Mouse (Mus musculus): ENCODE measurements around the gene Upf1. TPM values are rescaled to one million over a fixed set of nuclear protein-coding genes. Genes with fewer than 3 reads are reported as not detected.

The Upf1 gene
- polyA plus RNA-seq, 1 experiment from 2014 or later: 21.9 TPM

DNA sequence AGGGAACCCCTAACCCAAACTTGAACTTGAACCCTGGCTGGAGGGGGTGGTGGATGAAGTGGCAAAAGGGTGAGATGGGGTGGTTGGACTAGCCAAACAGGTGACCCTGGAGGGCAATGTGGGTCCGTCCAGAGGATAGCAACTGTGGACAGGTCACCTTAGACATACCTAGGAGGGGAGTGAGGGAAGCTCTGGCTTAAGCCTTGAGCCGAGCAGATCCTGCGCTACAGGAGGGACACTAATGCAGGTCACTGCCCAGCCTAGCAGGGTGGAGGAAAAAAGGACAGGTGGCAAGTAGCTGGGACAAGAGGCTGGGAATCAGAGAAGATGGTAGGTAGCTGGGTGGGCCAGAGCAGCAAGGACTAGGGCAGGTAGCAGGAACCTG is 1.1 kb downstream of the Upf1 start:
- Histone ChIP-seq H3K27me3 (replicated peaks; ENCODE audit: low read depth, poor library complexity, severe bottlenecking) (no peaks in the 10 kb centered on the region), H3K4me1 (peaks cover 59% of the 10 kb centered on the region)

DNA sequence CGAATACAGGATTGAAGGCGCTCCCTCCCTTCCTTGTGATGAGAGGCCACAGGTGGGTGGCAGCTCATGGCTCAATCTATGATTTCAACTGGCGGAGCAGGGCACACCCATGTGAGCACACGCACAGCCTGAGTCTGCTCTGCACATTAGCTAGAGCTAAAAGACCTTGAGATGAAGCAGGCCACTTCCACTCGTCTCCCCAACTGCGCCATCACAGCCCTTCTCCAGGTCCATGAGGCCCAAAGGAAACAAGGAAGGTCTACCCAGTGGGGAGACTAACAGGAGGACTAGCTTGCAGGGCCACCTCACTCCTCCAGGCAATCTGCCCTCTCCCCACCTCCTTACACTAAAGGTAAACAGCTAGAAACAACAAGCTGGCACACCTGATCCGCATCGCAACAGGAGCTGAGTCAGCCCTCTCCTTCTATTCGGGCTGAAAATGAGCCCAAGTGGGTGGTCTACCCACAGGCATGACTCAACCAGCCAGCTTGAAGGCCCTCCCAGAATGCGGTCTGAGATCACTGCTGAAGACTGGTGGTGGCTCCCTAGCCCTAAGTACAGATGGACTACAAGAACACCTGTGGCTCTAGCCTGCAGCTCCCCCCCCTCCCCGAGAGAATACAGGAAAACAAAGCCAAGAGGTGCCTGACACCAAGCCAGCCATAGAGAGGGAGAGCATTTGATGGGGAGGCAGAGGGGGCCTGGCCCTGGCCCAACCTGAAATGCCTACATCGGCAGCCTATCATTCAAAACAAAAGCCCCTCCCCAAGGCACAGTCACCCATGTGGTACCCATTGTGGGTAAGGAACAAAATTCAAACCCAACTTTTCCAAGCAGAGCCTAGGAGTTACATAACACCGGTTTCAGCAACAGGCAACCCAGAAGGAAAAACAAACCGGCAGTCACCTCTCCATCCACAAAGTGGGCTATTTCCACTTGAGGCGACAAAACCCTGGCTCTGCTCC is 1.8 kb downstream of the Upf1 start:
- peak overlapping the region; percentile 96 for H3K27ac ChIP-seq (replicated peaks)
- peaks cover 59% of the 10 kb centered on the region for H3K4me1 ChIP-seq
- 60% methylated on average over 15 of the region's 15 CpGs for WGBS
- H3K4me3 ChIP-seq: peak overlapping the region; percentile 99
- H3K9me3 ChIP-seq: no peaks in the 10 kb centered on the region
- DNase-seq (ENCODE audit: low spot score): no peak
- peaks cover 54% of the 10 kb centered on the region for H3K36me3 ChIP-seq (replicated peaks)
- H3K27me3 ChIP-seq (replicated peaks; ENCODE audit: low read depth, poor library complexity, severe bottlenecking): no peaks in the 10 kb centered on the region

More for the DNA sequence above, 1.1 kb downstream of the Upf1 start:
- Histone ChIP-seq H3K27ac (replicated peaks) (peak overlapping the region; percentile 96), H3K4me3 (peak overlapping the region; percentile 99), H3K9me3 (no peaks in the 10 kb centered on the region), H3K36me3 (replicated peaks) (peaks cover 47% of the 10 kb centered on the region)
- 33% methylated on average over 3 of the region's 3 CpGs for WGBS
- no peak for DNase-seq (ENCODE audit: low spot score)

DNA sequence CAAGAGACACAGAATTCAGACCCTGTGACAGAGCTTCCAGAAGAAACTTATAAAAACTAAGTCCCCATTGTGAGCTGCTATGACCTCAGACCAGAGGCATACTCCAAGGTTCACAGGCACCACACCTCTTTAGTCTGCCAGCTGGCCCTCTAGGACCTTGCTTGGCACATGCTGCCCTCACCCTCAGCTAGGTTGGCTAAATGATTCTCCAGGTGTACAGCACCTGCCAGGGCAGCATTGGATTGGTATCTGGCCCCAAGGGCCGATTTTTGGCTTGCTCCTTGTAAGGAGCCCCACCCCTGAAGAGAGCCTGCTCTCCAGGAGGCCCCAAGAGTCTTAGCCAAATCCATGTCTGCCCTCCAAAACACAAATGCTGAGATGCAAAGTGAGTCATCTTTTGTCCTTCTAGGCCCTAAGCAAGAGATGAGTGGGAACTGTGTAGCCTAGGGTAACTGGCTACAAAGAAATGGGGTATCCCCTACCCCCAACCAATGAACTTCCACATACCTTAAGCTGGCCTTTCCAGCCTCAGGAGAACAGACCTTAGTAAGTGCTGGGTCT is 5.1 kb downstream of the Upf1 start:
- peaks cover 60% of the 10 kb centered on the region for H3K4me1 ChIP-seq
- no peak for DNase-seq (ENCODE audit: low spot score)
- peaks cover 80% of the 10 kb centered on the region for H3K36me3 ChIP-seq (replicated peaks)
- 89% methylated on average over 1 of the region's 1 CpGs for WGBS
- no peaks in the 10 kb centered on the region for H3K9me3 ChIP-seq
- H3K27ac ChIP-seq (replicated peaks): no peak overlapping the region
- H3K4me3 ChIP-seq: no peak overlapping the region
- no peaks in the 10 kb centered on the region for H3K27me3 ChIP-seq (replicated peaks; ENCODE audit: low read depth, poor library complexity, severe bottlenecking)

DNA sequence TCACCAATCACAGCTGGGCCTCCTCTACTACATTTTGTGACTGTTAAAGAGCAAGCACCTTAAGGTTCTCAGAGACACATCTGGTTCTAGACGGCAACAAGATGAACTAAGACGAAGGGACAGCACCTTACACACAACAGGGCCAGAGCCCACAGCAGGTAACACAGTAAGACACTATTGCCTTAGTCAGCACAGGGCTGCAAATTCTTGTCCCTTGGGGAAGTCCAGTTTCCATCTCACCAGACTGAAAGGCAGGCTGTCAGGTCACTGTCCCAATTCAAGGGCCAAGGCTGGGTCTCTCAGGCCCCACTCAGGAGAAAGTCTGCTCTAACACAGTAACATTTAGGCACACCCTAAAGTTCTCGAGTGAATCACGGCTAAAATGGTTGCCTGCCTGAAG is 5.6 kb downstream of the Upf1 start:
- no peak for DNase-seq (ENCODE audit: low spot score)
- H3K4me1 ChIP-seq: peaks cover 61% of the 10 kb centered on the region
- H3K9me3 ChIP-seq: no peaks in the 10 kb centered on the region
- H3K36me3 ChIP-seq (replicated peaks): peaks cover 85% of the 10 kb centered on the region
- H3K4me3 ChIP-seq: no peak overlapping the region
- WGBS: 86% methylated on average over 4 of the region's 4 CpGs
- H3K27me3 ChIP-seq (replicated peaks; ENCODE audit: low read depth, poor library complexity, severe bottlenecking): no peaks in the 10 kb centered on the region
- H3K27ac ChIP-seq (replicated peaks): no peak overlapping the region

DNA sequence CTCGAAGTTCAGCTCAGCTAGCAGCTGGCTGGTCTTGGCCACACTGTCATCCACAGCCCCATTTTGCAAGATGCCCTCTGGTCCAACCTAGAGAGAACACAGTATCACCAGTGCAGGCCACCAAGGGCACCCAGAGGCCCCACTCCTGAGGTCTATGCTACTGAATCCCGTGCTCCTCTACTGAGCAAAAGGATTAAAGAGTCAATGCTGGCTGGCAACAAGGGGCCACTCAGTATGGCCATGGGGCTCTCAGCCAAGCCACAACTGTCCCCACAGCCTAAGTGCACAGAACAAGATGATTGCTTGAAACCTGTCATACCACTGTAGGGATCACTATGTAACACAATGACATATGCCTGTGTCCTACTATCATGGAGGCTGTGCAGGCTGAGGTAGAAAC is 8.8 kb downstream of the Upf1 start:
- Histone ChIP-seq H3K27me3 (replicated peaks; ENCODE audit: low read depth, poor library complexity, severe bottlenecking) (no peaks in the 10 kb centered on the region), H3K4me1 (peaks cover 30% of the 10 kb centered on the region), H3K4me3 (no peak overlapping the region), H3K36me3 (replicated peaks) (peaks cover 92% of the 10 kb centered on the region), H3K27ac (replicated peaks) (no peak overlapping the region), H3K9me3 (no peaks in the 10 kb centered on the region)
- 85% methylated on average over 2 of the region's 2 CpGs for WGBS
- DNase-seq (ENCODE audit: low spot score): no peak

DNA sequence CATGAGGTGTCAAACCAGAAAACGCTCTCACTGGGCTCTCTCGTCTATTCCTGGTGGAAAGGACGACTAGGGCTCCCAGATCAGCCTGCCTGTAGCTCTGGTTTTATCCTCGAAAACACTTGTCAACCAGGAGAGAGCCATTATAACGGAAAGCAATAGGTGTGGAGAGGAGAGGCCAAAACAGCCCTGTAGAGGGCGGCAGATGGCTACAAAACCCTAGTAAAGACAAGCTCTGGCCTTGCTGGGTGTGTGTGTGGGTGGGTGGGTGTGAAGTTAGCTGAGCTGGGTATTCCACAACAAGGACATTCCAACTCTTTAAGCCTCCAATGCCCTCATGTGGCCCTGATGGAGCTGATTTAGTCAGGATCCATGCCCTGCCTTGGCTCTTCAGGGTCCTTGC is 9.4 kb downstream of the Upf1 start:
- H3K9me3 ChIP-seq: no peaks in the 10 kb centered on the region
- peaks cover 92% of the 10 kb centered on the region for H3K36me3 ChIP-seq (replicated peaks)
- peak; percentile 60 for DNase-seq (ENCODE audit: low spot score)
- H3K27ac ChIP-seq (replicated peaks): no peak overlapping the region
- no peaks in the 10 kb centered on the region for H3K27me3 ChIP-seq (replicated peaks; ENCODE audit: low read depth, poor library complexity, severe bottlenecking)
- H3K4me1 ChIP-seq: peaks cover 24% of the 10 kb centered on the region
- WGBS: 59% methylated on average over 6 of the region's 6 CpGs
- no peak overlapping the region for H3K4me3 ChIP-seq

DNA sequence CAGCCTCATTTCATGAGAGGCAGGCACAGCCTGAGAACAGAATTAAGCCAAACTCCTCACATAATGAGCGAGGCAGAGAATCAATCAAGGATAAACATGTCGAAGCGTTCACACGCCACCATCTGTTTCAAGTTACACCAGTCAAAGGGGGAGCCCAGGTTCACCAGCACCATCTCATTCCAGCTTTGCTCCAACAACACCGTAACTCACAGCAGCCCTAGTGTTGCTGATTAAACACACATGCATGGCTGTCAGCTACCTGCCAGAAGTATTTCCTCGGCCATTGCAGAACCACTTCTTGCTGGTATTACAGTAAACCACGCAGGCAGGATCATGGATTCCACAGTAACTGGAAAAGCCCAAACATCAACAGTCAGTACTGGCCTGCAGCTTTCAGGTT is 10.0 kb downstream of the Upf1 start:
- H3K4me3 ChIP-seq: no peak overlapping the region
- H3K36me3 ChIP-seq (replicated peaks): peaks cover 92% of the 10 kb centered on the region
- H3K27me3 ChIP-seq (replicated peaks; ENCODE audit: low read depth, poor library complexity, severe bottlenecking): no peaks in the 10 kb centered on the region
- peaks cover 18% of the 10 kb centered on the region for H3K4me1 ChIP-seq
- WGBS: 60% methylated on average over 7 of the region's 7 CpGs
- H3K27ac ChIP-seq (replicated peaks): no peak overlapping the region
- H3K9me3 ChIP-seq: no peaks in the 10 kb centered on the region
- peak; percentile 41 for DNase-seq (ENCODE audit: low spot score)

DNA sequence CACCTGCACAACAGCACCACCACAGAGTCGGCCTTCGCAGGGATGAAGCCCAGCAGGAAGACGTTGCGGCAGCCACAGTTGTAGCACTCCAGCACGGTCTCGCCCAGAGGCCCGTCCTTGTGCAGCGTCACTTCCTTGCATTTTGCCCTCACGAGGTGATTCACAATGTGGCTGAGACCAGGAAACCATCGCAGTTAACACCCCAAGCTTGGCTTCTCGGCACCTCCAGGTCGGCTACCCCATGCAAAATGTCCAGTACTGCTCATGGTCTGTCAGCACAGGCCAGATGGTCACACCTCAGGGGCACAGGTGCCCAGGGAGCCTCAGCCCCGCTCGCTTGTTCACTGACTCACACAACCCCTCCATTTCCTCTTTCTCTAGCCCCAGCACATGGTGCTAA is 11.1 kb downstream of the Upf1 start:
- H3K36me3 ChIP-seq (replicated peaks): peaks cover 92% of the 10 kb centered on the region
- DNase-seq (ENCODE audit: low spot score): no peak
- no peaks in the 10 kb centered on the region for H3K9me3 ChIP-seq
- WGBS: 93% methylated on average over 14 of the region's 14 CpGs
- H3K27ac ChIP-seq (replicated peaks): no peak overlapping the region
- no peak overlapping the region for H3K4me3 ChIP-seq
- peaks cover 18% of the 10 kb centered on the region for H3K4me1 ChIP-seq
- H3K27me3 ChIP-seq (replicated peaks; ENCODE audit: low read depth, poor library complexity, severe bottlenecking): no peaks in the 10 kb centered on the region

DNA sequence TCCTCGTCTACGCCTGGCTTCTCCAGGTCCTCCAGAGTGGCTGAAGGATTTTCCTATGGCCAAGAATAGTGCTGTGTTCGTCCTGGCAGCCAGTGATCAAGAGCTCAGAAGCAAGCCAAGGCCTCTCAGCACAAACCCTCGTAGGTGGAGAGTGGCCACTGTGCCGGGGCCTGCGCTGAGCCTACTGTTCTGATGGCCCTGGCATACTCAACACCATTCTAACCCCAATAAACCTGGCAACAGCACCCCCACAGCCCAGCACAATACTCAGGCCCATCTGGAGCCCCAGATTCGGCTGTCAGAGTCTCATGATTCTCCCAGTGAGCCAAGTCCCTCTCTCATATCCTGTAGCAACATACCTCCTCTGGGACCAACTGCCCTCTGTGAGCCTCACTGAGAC is 12.4 kb downstream of the Upf1 start:
- Histone ChIP-seq H3K9me3 (no peaks in the 10 kb centered on the region), H3K27ac (replicated peaks) (no peak overlapping the region), H3K4me1 (peaks cover 18% of the 10 kb centered on the region), H3K27me3 (replicated peaks; ENCODE audit: low read depth, poor library complexity, severe bottlenecking) (no peaks in the 10 kb centered on the region), H3K36me3 (replicated peaks) (peaks cover 93% of the 10 kb centered on the region), H3K4me3 (no peak overlapping the region)
- no peak for DNase-seq (ENCODE audit: low spot score)
- 89% methylated on average over 7 of the region's 7 CpGs for WGBS

DNA sequence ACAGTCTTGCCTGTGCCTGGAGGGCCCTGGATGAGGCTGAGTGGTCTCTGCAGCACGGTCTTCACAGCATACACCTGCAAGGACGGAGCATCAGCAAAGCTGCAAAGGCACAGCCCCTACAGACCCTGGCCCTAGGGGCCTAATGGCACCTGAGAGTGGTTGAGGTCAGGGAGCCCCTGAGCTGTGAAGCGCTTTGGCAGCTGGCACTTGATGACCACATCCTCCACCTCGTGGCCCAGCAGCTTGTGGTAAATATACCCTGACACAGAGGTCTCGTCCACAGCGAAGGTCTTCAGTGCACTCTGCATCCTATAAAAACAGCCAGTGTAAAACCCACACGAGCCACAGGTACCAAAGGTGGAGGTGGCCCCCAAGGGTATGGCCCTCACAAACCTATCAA is 14.1 kb downstream of the Upf1 start:
- Histone ChIP-seq H3K27ac (replicated peaks) (no peak overlapping the region), H3K9me3 (no peaks in the 10 kb centered on the region), H3K36me3 (replicated peaks) (peaks cover 100% of the 10 kb centered on the region), H3K4me3 (no peak overlapping the region), H3K27me3 (replicated peaks; ENCODE audit: low read depth, poor library complexity, severe bottlenecking) (no peaks in the 10 kb centered on the region), H3K4me1 (peaks cover 12% of the 10 kb centered on the region)
- DNase-seq (ENCODE audit: low spot score): no peak
- WGBS: 92% methylated on average over 7 of the region's 7 CpGs

DNA sequence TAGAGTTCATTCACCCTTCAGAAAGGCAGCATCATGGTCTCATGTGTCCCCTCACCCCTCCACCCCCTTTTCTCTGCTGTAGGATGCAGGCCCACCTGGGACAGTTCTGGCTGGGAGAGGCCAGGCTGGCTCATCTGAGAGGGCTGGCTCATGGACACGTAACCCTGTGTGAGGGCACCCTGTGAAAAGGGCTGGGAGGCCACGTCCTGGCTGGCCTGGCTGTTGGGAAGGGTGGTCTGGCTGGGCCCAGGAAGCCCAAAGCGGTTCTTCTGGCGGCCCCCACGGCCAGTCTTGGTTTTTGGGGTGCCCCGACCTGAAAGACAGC is 20.2 kb downstream of the Upf1 start:
- Histone ChIP-seq H3K4me3 (no peak overlapping the region), H3K36me3 (replicated peaks) (peaks cover 80% of the 10 kb centered on the region), H3K27me3 (replicated peaks; ENCODE audit: low read depth, poor library complexity, severe bottlenecking) (peaks cover 28% of the 10 kb centered on the region), H3K9me3 (0 out of 2 replicates have a peak, but pooled peaks cover under 1% of the 10 kb centered on the region), H3K27ac (replicated peaks) (no peak overlapping the region), H3K4me1 (peaks cover 34% of the 10 kb centered on the region)
- DNase-seq (ENCODE audit: low spot score): no peak
- WGBS: 95% methylated on average over 6 of the region's 6 CpGs

DNA sequence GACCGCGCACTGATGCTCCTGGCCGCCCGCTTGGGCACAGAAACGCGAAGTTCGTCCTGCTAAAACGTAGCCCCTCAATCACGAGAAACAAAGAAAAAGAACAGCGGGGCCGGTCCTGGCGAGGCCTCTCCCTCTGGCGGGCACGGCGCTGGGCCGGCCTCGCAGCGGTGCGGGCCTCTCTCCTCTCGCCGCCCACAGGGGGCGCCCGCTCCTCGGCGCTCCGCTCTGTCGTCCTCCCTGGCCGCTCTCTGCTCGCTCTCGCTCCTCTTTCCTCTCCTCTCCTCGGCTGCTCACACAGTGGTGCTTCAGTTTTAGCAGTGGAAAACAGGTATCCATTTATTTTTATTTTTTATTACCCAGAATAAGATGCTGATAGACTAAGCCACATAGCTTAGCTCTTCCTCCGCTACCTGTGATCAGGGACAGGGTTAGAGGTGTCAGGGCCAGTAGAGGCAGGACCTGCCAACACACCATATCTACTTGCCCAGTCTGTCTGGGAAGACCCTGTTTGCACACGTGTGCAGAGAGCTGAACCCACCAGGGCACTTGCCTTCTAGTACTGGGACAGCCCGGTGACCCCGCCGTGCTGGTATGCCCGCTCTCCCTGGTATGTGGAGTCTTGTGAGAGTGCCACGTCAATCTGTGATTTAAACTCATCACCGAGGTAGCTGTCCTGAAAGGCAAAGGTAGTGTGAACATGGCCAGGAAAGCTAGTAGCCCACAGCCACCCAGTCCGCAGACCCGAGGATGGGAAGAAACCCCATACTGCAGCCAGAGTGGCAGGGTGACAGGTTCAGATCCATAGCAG is 20.8 kb downstream of the Upf1 start:
- Histone ChIP-seq H3K27me3 (replicated peaks; ENCODE audit: low read depth, poor library complexity, severe bottlenecking) (peaks cover 28% of the 10 kb centered on the region), H3K9me3 (0 out of 2 replicates have a peak, but pooled peaks cover 5% of the 10 kb centered on the region), H3K4me3 (peak overlapping the region; percentile 33), H3K36me3 (replicated peaks) (peaks cover 80% of the 10 kb centered on the region), H3K4me1 (peaks cover 34% of the 10 kb centered on the region), H3K27ac (replicated peaks) (peak overlapping the region; percentile 79)
- WGBS: 23% methylated on average over 41 of the region's 41 CpGs
- DNase-seq (ENCODE audit: low spot score): peak; percentile 88
